Mouse (Mus musculus): ENCODE data around the gene Rbm26. TPM values are rescaled to one million over a fixed set of nuclear protein-coding genes. Genes with fewer than 3 reads are reported as not detected.

Rbm26 gene
- polyA plus RNA-seq, 1 experiment from 2014 or later = 32.4 TPM

DNA sequence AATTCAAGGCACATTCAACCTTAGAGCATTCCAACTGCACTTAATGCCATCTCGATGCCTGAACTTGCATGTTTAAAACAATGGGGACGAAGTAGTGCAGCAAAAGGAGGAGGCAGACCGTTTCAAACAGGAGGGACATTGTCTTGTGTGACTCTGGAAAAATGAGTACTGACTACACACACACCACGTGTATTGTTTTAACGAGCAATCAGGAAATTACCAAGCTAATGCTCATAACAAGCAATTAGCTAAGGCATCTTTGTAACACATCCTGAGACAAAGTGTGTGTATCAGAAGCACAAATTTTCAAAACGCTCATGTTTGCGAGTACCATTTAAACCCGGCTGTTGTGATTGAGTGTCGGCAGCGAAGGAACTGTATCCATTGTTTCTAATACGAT is 93.0 kb downstream of the Rbm26 start:
- H3K27ac ChIP-seq (replicated peaks) = no peak overlapping the region
- 90% methylated on average over 11 of the region's 11 CpGs for WGBS
- no peaks in the 10 kb centered on the region for H3K9me3 ChIP-seq (replicated peaks)
- no peak for DNase-seq (ENCODE audit: low spot score)
- peaks cover 10% of the 10 kb centered on the region; the same call in 1 of the 2 replicates for H3K4me1 ChIP-seq
- no peak overlapping the region for H3K4me3 ChIP-seq
- H3K27me3 ChIP-seq (ENCODE audit: low read depth, poor library complexity, severe bottlenecking) = no peaks in the 10 kb centered on the region
- H3K36me3 ChIP-seq = no peaks in the 10 kb centered on the region

DNA sequence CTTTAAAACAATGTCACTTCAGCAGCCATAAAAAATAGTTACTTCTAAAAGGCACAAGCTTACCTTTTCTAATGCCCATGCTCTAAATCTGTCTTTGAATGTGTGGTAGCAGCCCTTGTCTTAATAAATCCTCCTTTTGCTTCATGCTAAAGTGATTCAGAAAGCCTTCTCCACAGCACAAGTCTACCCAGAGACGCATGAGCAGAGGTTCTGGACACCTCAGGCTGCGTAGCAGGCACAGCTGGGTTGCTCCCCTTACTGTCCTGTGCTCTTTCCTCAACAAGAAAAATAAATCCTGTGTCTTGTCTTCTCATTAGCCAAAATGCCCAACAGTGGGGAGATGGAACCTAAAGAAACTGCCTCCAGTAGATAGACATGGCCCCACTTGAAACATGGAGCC is 102.4 kb downstream of the Rbm26 start:
- Histone ChIP-seq H3K4me1 (peaks cover 9% of the 10 kb centered on the region; the same call in 1 of the 2 replicates), H3K4me3 (no peak overlapping the region), H3K9me3 (replicated peaks) (no peaks in the 10 kb centered on the region), H3K27me3 (ENCODE audit: low read depth, poor library complexity, severe bottlenecking) (no peaks in the 10 kb centered on the region), H3K27ac (replicated peaks) (no peak overlapping the region), H3K36me3 (no peaks in the 10 kb centered on the region)
- DNase-seq (ENCODE audit: low spot score) = no peak
- 94% methylated on average over 2 of the region's 2 CpGs for WGBS

DNA sequence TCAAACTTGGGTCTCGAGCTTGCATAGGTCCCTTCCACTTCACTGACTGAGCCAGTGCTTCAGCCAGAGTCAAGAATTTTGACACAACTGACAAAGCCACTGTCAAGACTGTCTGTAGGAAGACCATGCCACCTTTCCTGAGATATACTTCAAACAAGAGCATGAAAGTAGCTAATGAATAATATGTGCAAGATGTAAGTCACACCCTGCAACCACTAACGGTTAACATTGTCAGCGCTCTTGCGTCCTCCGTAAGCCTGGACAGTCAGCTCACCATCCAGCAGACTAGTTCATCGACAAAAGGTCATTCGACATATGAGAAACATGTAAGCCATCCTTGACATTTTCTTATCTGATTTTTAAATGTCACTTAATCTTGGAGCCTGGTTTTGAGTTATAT is 102.8 kb downstream of the Rbm26 start:
- Histone ChIP-seq H3K4me3 (no peak overlapping the region), H3K4me1 (peaks cover 9% of the 10 kb centered on the region; the same call in 1 of the 2 replicates), H3K27me3 (ENCODE audit: low read depth, poor library complexity, severe bottlenecking) (no peaks in the 10 kb centered on the region), H3K9me3 (replicated peaks) (no peaks in the 10 kb centered on the region), H3K36me3 (no peaks in the 10 kb centered on the region), H3K27ac (replicated peaks) (no peak overlapping the region)
- DNase-seq (ENCODE audit: low spot score) = no peak
- WGBS = 96% methylated on average over 7 of the region's 7 CpGs

DNA sequence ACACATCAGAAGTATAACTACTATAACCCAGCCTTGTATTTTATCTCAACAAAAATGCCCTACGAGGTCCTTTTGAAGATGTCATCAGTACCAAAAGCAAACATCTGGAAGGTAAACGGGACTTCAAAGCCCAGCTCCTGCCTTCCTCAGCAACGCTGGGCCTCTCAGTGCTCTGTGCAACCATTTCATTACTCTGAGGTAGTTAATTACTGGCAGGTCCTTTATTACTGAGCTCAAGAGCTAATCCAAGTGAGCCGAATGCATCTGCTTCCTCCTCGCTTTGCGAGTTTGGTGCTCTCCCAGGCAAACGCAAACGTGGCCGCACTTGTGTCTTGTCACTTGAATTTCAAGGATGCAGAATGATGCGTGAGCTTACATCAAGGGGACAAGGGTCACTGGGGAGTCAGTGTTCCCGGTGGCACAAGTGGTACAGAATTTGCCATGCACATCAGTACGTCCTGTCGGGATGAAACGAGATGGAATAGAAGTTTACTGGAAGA is 106.1 kb downstream of the Rbm26 start:
- DNase-seq (ENCODE audit: low spot score) = peak; percentile 18
- Histone ChIP-seq H3K4me3 (no peak overlapping the region), H3K36me3 (no peaks in the 10 kb centered on the region), H3K27me3 (ENCODE audit: low read depth, poor library complexity, severe bottlenecking) (no peaks in the 10 kb centered on the region), H3K9me3 (replicated peaks) (no peaks in the 10 kb centered on the region), H3K27ac (replicated peaks) (no peak overlapping the region), H3K4me1 (peaks cover 9% of the 10 kb centered on the region; the same call in 1 of the 2 replicates)
- 64% methylated on average over 14 of the region's 14 CpGs for WGBS

DNA sequence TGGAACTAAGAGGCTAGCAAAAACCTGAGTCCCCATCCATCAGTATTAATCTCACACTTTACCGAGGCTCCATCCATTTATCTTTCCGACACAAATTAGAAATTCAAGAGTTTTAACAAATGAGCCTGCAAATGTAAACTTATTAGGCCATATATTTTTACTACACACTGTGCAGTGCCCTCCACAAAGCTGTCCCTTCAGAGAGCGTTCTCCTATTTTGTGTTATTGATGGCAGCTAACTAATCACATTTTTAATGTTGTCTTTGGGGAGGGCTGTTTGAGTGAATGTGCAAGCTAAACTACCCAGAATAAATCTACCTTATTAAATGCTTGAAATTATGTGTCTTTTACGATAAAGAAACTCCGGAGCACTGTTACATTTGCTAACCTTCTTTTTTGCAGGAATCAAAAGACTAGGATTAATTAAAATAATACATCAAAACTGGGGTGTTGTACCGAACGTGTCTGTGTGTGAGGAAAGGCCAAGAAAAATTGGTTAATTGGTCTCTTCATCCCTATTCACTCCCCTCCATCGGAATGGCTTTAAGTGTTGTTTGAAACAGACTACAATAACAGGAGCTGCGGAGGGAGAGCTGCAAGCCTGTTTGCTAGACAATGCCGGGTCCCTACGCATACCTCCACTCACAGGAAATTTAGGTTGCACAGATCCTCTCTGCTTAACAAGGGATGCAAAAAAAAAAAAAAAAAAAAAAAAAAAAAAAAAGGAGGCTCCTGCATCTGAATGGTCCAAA is 106.7 kb downstream of the Rbm26 start:
- no peaks in the 10 kb centered on the region for H3K9me3 ChIP-seq (replicated peaks)
- WGBS = 80% methylated on average over 11 of the region's 11 CpGs
- no peak overlapping the region for H3K4me3 ChIP-seq
- no peaks in the 10 kb centered on the region for H3K27me3 ChIP-seq (ENCODE audit: low read depth, poor library complexity, severe bottlenecking)
- H3K4me1 ChIP-seq = peaks cover 9% of the 10 kb centered on the region; the same call in 1 of the 2 replicates
- no peak for DNase-seq (ENCODE audit: low spot score)
- H3K36me3 ChIP-seq = no peaks in the 10 kb centered on the region
- H3K27ac ChIP-seq (replicated peaks) = no peak overlapping the region

DNA sequence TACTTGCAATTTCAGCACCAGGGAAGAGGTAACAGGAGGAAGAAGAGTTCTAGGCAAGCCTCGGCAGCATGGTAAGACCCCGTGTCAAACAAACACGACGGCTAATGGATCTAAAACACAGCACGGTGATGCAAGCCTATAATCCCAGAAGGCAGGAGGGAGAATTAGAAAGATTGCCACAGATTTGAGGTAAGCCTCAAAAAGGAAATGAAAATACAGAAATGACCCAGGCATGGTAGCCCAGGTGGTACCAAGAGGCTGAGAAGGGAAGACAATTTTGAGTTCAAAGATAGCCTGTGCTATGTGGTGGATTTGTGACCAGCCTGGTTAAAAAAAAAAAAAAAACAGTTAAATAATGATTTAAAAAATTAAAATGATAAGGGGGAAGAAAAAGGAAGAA is 109.1 kb downstream of the Rbm26 start:
- Histone ChIP-seq H3K9me3 (replicated peaks) (no peaks in the 10 kb centered on the region), H3K4me3 (no peak overlapping the region), H3K27me3 (ENCODE audit: low read depth, poor library complexity, severe bottlenecking) (no peaks in the 10 kb centered on the region), H3K36me3 (no peaks in the 10 kb centered on the region), H3K4me1 (peaks cover 9% of the 10 kb centered on the region; the same call in 1 of the 2 replicates), H3K27ac (replicated peaks) (no peak overlapping the region)
- DNase-seq (ENCODE audit: low spot score) = no peak
- WGBS = 90% methylated on average over 5 of the region's 5 CpGs

DNA sequence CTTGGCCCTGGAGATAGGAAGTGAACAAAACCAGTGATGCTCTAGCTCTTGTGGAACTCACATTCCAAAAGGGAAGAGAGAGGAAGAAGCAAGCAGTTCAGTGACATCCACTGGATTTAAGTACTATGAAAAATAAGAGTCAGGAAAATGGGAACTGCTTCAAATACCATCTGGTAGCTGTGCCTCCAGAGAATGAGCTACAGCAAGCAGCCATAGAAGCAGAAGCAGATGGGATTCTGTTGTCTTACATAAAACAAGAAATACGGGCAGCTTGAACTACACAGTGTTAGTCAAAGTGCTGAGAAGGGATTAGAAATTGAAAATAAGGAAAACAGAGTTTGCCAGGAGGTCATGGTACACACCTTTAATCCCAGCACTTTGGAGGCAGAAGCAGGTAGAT is 112.9 kb downstream of the Rbm26 start:
- no peaks in the 10 kb centered on the region for H3K36me3 ChIP-seq
- H3K4me3 ChIP-seq = no peak overlapping the region
- no peak overlapping the region for H3K27ac ChIP-seq (replicated peaks)
- 85% methylated on average over 1 of the region's 1 CpGs for WGBS
- DNase-seq (ENCODE audit: low spot score) = no peak
- H3K27me3 ChIP-seq (ENCODE audit: low read depth, poor library complexity, severe bottlenecking) = no peaks in the 10 kb centered on the region
- no peaks in the 10 kb centered on the region for H3K4me1 ChIP-seq
- H3K9me3 ChIP-seq (replicated peaks) = no peaks in the 10 kb centered on the region

DNA sequence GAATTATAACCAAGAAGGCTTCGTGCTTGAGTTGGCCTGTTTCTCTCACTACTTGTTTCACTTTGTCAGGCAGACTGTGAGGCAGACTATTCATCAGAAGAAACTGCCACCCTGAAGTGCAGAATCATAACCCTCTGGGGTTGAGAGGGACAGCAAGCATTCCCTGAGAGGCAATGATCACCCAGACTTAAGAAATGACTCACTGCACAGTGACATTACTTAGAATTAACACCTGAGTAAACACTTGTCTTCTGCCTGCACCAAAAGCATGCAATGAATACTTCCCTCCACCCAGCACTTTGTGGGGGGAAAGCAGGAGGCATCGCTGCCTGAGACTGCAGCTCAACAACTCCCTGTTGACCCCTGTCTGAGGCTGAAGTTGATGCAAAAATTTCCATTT is 115.9 kb downstream of the Rbm26 start:
- DNase-seq (ENCODE audit: low spot score) = no peak
- H3K27me3 ChIP-seq (ENCODE audit: low read depth, poor library complexity, severe bottlenecking) = no peaks in the 10 kb centered on the region
- H3K36me3 ChIP-seq = no peaks in the 10 kb centered on the region
- no peaks in the 10 kb centered on the region for H3K4me1 ChIP-seq
- no peak overlapping the region for H3K4me3 ChIP-seq
- 85% methylated on average over 2 of the region's 2 CpGs for WGBS
- no peak overlapping the region for H3K27ac ChIP-seq (replicated peaks)
- H3K9me3 ChIP-seq (replicated peaks) = no peaks in the 10 kb centered on the region

DNA sequence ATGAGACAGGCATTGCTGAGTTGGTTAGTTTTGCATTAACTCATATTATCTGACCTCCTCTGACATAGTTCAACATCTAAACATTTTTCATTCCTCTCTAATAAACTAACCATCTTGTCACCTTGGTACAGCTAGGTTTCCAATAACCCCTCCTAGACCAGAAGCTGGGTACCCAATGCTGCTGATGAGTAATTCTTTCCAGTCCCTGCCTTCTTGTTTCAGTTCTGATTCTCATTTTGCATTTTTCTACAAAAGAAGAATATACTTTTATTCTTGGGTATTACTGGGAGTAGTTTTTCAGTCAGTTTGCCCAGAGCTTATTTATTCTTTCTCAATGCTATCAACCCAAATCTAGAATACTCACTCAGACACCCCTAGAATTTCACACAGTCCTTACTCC is 119.2 kb downstream of the Rbm26 start:
- Histone ChIP-seq H3K4me1 (no peaks in the 10 kb centered on the region), H3K27me3 (ENCODE audit: low read depth, poor library complexity, severe bottlenecking) (no peaks in the 10 kb centered on the region), H3K27ac (replicated peaks) (no peak overlapping the region)

More for the DNA sequence above, 119.2 kb downstream of the Rbm26 start:
- Histone ChIP-seq H3K4me3 (no peak overlapping the region), H3K36me3 (no peaks in the 10 kb centered on the region), H3K9me3 (replicated peaks) (no peaks in the 10 kb centered on the region)
- DNase-seq (ENCODE audit: low spot score) = no peak

Other genes with a start within 250 kb of the Rbm26 start
- 45.0 and 55.5 TPM in 2 replicates for gene Ndfip2, start 81.2 kb upstream of the Rbm26 start, polyA plus RNA-seq (2016; fragmentation: Nextera tagmentation; extraction: Ambion mirVana)

All from midbrain, embryonic 10.5 days (tissue).